Mouse (Mus musculus) embryo, embryonic 11.5 days (tissue): ENCODE measurements at regions not wholly inside any gene's neighbourhood (a gene's known extent, or its start where the extent isn't known, plus 50 kb on each side); places are given as distances from the start of the nearest gene placed in this dataset.

Experiments
- DNase-seq: peaks from one replicate; pipeline ENCODE4 v3.0.0-alpha.2; 2012; ENCODE audit warnings: low read depth, low spot score

- no peak for DNase-seq
Observed at GRCm38 (mm10) chr12:47466740-47467139, 648.0 kb upstream of the Nova1 start.

GRCm38 (mm10) chr12:47465924-47466323 is 647.2 kb upstream of the Nova1 start:
- no peak for DNase-seq

- DNase-seq, result no peak
Observed at GRCm38 (mm10) chr12:47431669-47432068, 612.9 kb upstream of the Nova1 start.

DNA sequence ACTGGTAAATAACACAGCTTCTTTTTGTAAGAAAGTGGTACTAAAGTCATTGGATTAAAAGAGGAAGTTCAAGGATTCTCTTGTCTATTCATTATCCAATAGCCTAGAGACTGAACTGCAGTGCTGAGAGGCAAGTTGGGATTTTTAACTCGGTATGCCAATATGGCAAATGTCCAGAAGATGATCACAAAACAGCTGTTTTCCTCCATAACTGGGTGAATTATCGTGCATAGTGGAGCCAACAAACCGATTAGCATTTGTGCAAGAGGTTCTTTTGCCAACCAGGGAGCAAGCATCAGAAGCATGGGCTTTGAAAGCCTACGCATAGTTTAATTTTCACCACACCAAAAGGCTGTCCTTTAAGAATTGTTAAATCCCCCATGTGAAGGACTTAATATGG is 593.5 kb upstream of the Nova1 start:
- no peak for DNase-seq

DNA sequence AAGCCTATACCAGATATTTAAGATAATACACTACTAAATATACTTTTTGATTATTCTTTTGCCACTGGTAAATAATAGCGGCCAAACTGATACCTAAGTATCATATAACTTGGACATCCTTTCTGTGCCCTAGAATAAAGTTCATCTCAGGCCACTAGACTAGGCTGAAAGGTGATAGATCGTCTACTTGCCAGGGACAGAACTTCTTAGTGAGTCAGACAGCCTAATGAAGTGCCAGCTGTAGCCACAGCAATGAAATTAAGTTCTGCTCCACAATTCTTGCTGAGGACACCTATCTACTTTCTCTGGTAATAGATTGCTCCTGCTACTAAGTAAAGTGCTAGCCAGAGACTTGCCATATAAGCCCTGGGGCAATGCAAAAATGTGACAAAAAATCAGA is 587.8 kb upstream of the Nova1 start:
- no peak for DNase-seq

DNA sequence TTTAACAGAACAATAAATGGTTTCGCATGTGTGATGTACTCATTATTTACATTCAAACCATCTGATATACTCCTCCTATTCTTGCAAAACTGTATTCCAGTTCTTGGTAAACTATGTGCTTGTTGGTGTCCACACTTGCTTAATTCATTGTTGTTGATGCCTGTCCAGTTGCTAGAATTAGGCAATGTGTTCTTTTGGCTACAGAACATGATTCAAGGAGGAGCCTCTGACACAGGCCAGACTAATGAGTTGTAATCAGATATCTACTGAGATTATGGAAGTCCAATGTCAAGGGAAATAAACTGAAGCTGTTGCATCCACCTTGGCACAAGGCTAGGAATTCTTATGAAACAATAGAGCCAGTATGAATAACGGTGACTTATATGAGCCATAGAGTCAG is 587.4 kb upstream of the Nova1 start:
- no peak for DNase-seq

- DNase-seq, result no peak
Observed at GRCm38 (mm10) chr12:47383225-47383624, 564.5 kb upstream of the Nova1 start.

DNA sequence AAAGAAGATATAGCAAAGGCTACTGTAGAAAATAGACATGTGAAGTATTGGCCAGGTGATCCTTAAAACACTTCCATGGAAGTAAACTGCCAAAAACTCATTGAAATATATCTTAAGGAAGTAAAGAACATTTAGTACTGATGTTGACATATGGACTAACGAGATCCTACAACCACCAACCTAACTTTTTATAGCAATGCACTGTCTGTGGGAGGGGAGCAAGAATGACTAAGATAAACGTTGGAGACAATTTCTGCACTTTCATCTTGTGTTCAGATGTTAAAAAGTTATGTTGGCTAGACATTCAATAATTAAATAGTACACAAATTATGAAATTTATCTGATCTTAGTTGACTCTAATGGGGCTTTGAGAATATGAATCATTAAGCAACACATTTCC is 534.5 kb upstream of the Nova1 start:
- no peak for DNase-seq

DNA sequence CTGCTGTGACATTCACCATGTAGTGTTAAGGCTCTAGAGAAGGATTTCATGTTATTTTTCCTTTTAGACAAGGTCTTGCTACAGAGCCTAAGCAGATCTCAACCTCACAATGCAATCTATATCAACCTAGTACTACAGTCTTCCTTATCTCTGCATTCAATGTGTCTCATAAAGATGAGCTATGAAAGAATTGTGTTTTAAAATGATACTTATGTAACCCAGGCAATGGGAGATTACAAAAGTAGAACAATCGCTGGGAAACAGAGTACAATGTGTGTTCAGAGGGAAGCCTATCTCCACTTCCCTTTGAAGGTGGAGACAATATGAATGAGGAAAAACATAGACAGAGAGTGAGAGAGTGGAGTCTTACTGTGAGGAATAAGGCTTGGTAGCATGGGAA is 532.5 kb upstream of the Nova1 start:
- no peak for DNase-seq

- no peak for DNase-seq
Observed at GRCm38 (mm10) chr12:47313413-47313812, 494.7 kb upstream of the Nova1 start.

GRCm38 (mm10) chr12:47275904-47276303 is 457.2 kb upstream of the Nova1 start:
- DNase-seq, result peak; percentile 2

GRCm38 (mm10) chr12:47272309-47272708 is 453.6 kb upstream of the Nova1 start:
- DNase-seq, result no peak

GRCm38 (mm10) chr12:47264118-47264517 is 445.4 kb upstream of the Nova1 start:
- no peak for DNase-seq

GRCm38 (mm10) chr12:47263408-47263807 is 444.7 kb upstream of the Nova1 start:
- no peak for DNase-seq

- DNase-seq, result peak; percentile 4
Observed at GRCm38 (mm10) chr12:47252306-47252705, 433.6 kb upstream of the Nova1 start.

DNA sequence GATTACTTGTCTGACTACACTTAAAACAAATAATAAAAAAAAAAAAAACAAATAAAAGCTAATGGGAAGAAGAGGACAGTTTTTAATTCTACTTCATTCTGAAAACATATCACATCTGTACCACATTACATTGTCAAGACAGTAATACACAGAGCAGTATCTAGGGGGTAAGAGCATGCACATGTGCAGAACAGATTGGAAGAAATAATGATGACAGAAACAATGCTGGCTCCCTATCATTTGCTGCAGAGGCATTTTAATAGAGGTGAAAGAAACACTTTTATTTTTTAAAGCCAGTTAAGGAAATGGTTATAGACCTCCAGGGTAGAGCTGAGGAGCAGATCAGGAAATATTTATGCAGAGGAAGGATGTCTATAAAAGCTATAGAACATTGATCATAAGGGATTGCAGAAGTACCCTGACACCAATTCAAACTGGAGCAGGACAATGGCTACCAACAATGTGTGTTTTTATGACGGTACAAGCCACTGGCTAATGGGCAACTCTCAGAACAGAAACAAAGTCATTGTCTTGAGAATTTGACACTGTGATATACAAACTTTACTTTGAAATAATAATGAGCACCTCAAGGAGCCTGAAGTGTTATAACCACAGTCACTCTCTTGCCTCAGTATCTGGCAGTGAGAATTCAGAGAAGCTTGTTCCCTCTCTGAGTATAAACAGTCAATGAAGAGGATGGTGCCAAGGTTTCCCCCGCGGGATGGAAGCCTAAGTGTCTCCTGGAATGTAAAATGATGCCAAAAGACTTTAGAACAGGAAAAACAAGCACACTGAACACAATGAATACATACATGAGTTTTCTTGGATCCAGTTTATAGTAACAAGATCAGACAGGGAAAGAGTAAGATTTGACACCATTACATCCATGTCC is 425.1 kb upstream of the Nova1 start:
- no peak for DNase-seq

GRCm38 (mm10) chr12:47220016-47220415 is 401.3 kb upstream of the Nova1 start:
- no peak for DNase-seq

DNA sequence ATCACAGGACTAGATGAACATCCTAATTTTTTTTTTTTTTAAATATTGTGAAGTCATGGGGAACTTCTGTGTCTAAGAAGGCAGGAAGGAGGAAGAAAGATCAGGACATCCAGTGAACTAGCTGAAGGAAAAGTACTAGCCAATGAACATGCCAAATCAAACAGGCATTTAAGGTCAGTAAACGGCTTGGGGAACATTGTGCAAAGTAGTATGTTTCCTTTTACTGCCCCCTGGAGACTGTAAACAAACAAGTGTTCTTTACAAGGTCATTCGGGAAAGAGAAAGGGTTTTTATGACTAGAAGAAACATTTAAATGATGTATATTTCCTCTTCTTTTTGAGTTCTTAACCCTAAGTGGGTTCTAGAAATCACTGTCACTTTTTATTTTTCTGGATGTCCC is 400.6 kb upstream of the Nova1 start:
- no peak for DNase-seq

DNA sequence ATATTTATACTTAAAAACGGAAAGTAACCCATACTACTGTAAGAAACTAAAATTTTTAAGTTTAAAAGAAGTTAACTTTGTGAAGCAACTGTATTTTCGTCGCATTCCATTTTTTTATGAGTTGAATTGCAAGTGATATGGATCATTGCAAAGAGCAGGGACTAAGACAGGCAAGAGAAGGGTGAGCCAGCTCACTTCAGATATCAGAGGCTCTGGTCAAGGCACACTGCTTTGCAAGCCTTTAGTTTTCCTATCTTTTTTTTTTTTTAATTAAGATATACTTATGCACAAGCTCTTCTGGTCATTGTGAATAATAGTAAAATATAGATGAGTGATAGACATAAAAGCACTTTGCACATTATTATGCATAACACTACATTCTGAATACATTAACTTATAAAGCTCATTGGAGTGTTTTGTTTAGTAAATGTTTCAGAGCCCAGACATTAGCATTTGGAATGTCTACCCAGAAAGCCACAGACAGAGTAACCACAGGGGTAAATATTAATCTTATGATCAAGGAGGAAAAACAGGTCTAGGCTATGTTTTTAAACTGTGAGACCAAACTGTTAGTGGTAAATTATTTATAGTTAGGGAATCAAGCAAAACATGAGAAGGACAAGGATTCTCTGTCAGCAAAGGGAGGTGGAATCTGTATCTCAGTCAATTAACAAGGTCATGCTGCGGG is 392.8 kb upstream of the Nova1 start:
- DNase-seq, result no peak

DNA sequence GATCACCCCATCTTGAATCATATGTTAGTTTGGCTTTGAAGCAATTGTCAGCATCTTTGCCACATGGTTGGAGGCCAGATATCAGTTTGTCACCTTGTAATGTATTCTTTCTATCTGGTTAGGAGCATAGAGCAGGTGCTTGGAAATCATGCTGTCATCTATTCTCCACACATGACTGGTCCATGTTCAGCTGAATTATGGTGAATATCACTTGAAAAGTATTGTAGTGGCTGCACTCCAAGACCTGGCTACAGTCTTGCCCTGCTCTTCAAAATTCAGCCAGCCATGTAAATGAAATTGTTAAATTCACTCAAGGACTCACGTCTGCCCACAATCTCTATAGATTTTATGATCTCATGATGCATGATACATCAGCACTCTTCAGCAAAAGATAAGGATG is 384.2 kb upstream of the Nova1 start:
- no peak for DNase-seq

DNA sequence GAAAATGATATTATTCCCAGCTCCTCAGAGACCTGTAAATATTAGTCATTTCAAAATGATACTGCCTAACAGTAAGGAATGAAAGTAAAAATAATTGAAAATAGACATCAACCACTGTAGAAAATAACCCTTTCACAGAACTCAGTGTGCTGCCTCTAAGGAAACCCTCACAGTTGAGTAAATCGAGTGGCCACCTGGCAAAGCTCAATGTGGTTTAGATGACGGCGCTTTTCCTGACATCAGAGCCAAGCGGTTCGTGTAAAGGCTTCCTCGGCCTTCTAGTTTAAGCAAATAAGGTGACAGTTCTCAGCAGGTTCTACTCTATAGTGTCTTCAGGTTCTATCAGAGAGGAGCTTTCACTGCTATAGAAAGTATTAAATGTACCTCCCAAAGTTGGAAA is 379.9 kb upstream of the Nova1 start:
- no peak for DNase-seq

DNA sequence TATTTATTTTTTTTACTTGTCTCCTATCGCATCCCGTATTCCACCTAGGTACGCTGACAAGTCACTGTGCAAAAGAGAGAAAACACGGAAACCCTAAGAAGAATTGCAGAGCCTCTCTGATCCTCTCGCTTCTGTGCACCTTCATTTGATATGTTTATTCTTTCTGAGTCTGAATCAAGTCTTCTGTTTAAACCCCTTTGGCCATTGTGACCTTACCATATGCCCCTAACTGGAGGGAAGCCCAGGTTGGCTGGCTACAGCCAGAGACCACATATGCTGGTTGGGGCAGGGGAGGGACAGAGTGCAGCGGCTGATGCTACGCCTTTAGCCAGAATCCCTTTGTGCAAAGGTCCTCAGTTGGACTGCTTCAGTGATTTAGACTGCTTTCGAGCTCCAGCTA is 346.0 kb upstream of the Nova1 start:
- DNase-seq, result no peak
